Mouse (Mus musculus) midbrain, postnatal 0 days (tissue): ENCODE data around the gene Epha1. TPM values are rescaled to one million over a fixed set of nuclear protein-coding genes. Genes with fewer than 3 reads are reported as not detected.

Source experiments
- ATAC-seq: fragments of 200-750 bp; cut with Nextera tagmentation; 2 replicates; pipeline ENCODE4 v1.8.0; 2017; ENCODE audit warnings: moderate number of reproducible peaks, mild to moderate bottlenecking, moderate TSS enrichment, moderate library complexity; ENCODE audit not compliant: low FRiP score
- DNase-seq: peaks from one replicate; pipeline ENCODE4 v3.0.0-alpha.2; 2015; ENCODE audit warnings: low spot score
- H3K27ac ChIP-seq: fragments of 300-500 bp; sonication (generic); 2 replicates; pipeline ENCODE4 v1.5.1; 2014; ENCODE audit warnings: low read depth, mild to moderate bottlenecking, low read length, mixed read lengths
- H3K27me3 ChIP-seq: fragments of 300-500 bp; sonication (generic); 2 replicates; pipeline ENCODE4 v1.6.1; 2014; ENCODE audit warnings: low read length, control low read depth, mixed read lengths; ENCODE audit not compliant: insufficient read depth
- H3K36me3 ChIP-seq: fragments of 300-500 bp; sonication (generic); 2 replicates; pipeline ENCODE4 v1.6.1; 2014; ENCODE audit warnings: low read length, control low read depth, mixed read lengths; ENCODE audit not compliant: insufficient read depth
- H3K4me1 ChIP-seq: fragments of 300-500 bp; sonication (generic); 2 replicates; pipeline ENCODE4 v1.6.1; 2014; ENCODE audit warnings: mild to moderate bottlenecking, control low read depth, antibody characterized with exemption, low read length, mixed read lengths; ENCODE audit not compliant: insufficient read depth
- H3K4me2 ChIP-seq: fragments of 300-500 bp; sonication (generic); 2 replicates; pipeline ENCODE4 v1.6.1; 2014; ENCODE audit warnings: low read depth, mild to moderate bottlenecking, low read length, mixed read lengths; ENCODE audit not compliant: poor library complexity, severe bottlenecking
- H3K4me3 ChIP-seq: fragments of 300-500 bp; sonication (generic); 2 replicates; pipeline ENCODE4 v1.5.1; 2014; ENCODE audit warnings: low read depth, mild to moderate bottlenecking, low read length, moderate library complexity
- H3K9ac ChIP-seq: fragments of 300-500 bp; sonication (generic); replicated peaks from 2 replicates; pipeline ENCODE4 v1.6.1; 2014; ENCODE audit warnings: mild to moderate bottlenecking, low read length, moderate library complexity, mixed read lengths; ENCODE audit not compliant: poor library complexity, severe bottlenecking
- H3K9me3 ChIP-seq: fragments of 300-500 bp; sonication (generic); 2 replicates; pipeline ENCODE4 v1.6.1; 2016; ENCODE audit warnings: low read length, control low read depth
- CTCF ChIP-seq: IDR thresholded peaks from 2 replicates; pipeline ENCODE4 v1.5.1; 2016; ENCODE audit warnings: antibody characterized with exemption, mild to moderate bottlenecking
- WGBS: fragments of 180-500 bp; shearing (Covaris S2); extraction: QIAGEN DNeasy Blood & Tissue Kit; methylation state at CpG from one replicate; pipeline ENCODE4 v1.1.7; 2014; 5-methylcytosine and 5-hydroxymethylcytosine counted together
- polyA plus RNA-seq: library from polyadenylated mRNA; unstranded; fragments of >200 nt; fragmentation: Nextera tagmentation; extraction: Ambion mirVana; gene quantifications from 2 replicates; pipeline ENCODE4 v1.2.1, GENCODE M21; 2015
- total RNA-seq: library from RNA; depleted of rRNA; stranded (reverse); fragments of >200 nt; gene quantifications from 2 replicates; pipeline ENCODE4 v1.2.3, GENCODE M21; 2014

Gene Epha1
- total and polyA plus RNA-seq, 2 experiments from 2014 or later = 0.58 to 0.71 TPM

- no peak for DNase-seq
- no peak for ATAC-seq
- no peaks in the 10 kb centered on the region for H3K9me3 ChIP-seq
- no peak for TF ChIP-seq CTCF
- H3K4me2 ChIP-seq = no peak overlapping the region
- WGBS = 44% methylated on average over 1 of the region's 1 CpGs
- no peak overlapping the region for H3K4me3 ChIP-seq
- no peak overlapping the region for H3K27ac ChIP-seq
- H3K36me3 ChIP-seq = peaks cover 19% of the 10 kb centered on the region
- H3K27me3 ChIP-seq = no peaks in the 10 kb centered on the region
- H3K9ac ChIP-seq = no peak overlapping the region
- 0 out of 2 replicates have a peak, but pooled peaks cover 2% of the 10 kb centered on the region for H3K4me1 ChIP-seq
Observed at GRCm38 (mm10) chr6:42362497-42362896, 10.6 kb downstream of the Epha1 start.

GRCm38 (mm10) chr6:42362074-42362473 is 11.0 kb downstream of the Epha1 start:
- H3K27me3 ChIP-seq = no peaks in the 10 kb centered on the region
- no peak overlapping the region for H3K9ac ChIP-seq
- ATAC-seq (no peak), DNase-seq (no peak)
- no peak overlapping the region for H3K4me2 ChIP-seq
- no peak for TF ChIP-seq CTCF
- H3K9me3 ChIP-seq = no peaks in the 10 kb centered on the region
- no peak overlapping the region for H3K4me3 ChIP-seq
- H3K36me3 ChIP-seq = peaks cover 23% of the 10 kb centered on the region
- H3K27ac ChIP-seq = no peak overlapping the region
- 0 out of 2 replicates have a peak, but pooled peaks cover 2% of the 10 kb centered on the region for H3K4me1 ChIP-seq
- WGBS = 59% methylated on average over 1 of the region's 1 CpGs

- Histone ChIP-seq H3K9ac (no peak overlapping the region), H3K27ac (no peak overlapping the region), H3K4me3 (no peak overlapping the region), H3K36me3 (peaks cover 27% of the 10 kb centered on the region), H3K9me3 (no peaks in the 10 kb centered on the region), H3K4me2 (no peak overlapping the region), H3K4me1 (0 out of 2 replicates have a peak, but pooled peaks cover 2% of the 10 kb centered on the region), H3K27me3 (no peaks in the 10 kb centered on the region)
- TF ChIP-seq CTCF = no peak
- no peak for ATAC-seq
- WGBS = 94% methylated on average over 13 of the region's 13 CpGs
- DNase-seq = no peak
Observed at GRCm38 (mm10) chr6:42361041-42361895, 11.8 kb downstream of the Epha1 start.

GRCm38 (mm10) chr6:42360231-42360840 is 12.7 kb downstream of the Epha1 start:
- no peak for TF ChIP-seq CTCF
- Histone ChIP-seq H3K9ac (no peak overlapping the region), H3K27ac (no peak overlapping the region), H3K36me3 (peaks cover 36% of the 10 kb centered on the region), H3K4me3 (no peak overlapping the region), H3K4me1 (0 out of 2 replicates have a peak, but pooled peaks cover 2% of the 10 kb centered on the region), H3K4me2 (no peak overlapping the region), H3K9me3 (no peaks in the 10 kb centered on the region), H3K27me3 (no peaks in the 10 kb centered on the region)
- WGBS = 92% methylated on average over 6 of the region's 6 CpGs
- ATAC-seq = no peak
- DNase-seq = no peak

- peaks cover 36% of the 10 kb centered on the region for H3K36me3 ChIP-seq
- 71% methylated on average over 9 of the region's 9 CpGs for WGBS
- no peak overlapping the region for H3K4me3 ChIP-seq
- H3K27me3 ChIP-seq = no peaks in the 10 kb centered on the region
- H3K4me2 ChIP-seq = no peak overlapping the region
- no peak for DNase-seq
- H3K9me3 ChIP-seq = no peaks in the 10 kb centered on the region
- H3K4me1 ChIP-seq = 0 out of 2 replicates have a peak, but pooled peaks cover 2% of the 10 kb centered on the region
- H3K9ac ChIP-seq = no peak overlapping the region
- H3K27ac ChIP-seq = no peak overlapping the region
- no peak for ATAC-seq
- TF ChIP-seq CTCF = no peak
Observed at GRCm38 (mm10) chr6:42359364-42360147, 13.5 kb downstream of the Epha1 start.
